ENCODE assay signal across 21 mouse cellular contexts in the genomic region with DNA sequence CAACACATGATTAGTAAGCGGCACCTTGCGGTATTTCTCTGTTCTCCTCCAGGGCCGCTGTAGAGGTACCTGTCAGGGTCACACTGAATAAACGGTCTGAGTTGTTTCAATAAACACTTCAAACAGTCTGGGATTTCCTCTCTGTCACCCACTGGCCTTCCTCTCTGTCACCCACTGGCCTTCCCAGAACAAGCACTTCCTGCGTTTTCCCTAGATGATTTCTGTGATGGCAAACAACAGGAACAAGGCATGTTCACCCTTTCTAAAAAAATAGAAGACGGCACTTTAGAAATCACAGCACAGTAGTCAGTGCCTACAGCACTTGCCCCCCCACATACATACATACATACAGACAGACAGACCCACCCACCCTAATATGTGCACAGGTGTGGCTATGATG. TPM values are rescaled to one million over a fixed set of nuclear protein-coding genes. Genes with fewer than 3 reads are reported as not detected.
A peak's percentile ranks its signal among the peaks of the same experiment; 100 is the strongest.
DNase-seq lines count a peak whose midpoint lies in the region.
"Had no signal": no experiment of that assay in that cellular context is flagged by ENCODE, and none has a peak within 500 bp of the region (broad histone marks: within the 10 kb centered on the region; RNA-seq: fewer than 3 reads in every experiment).

No protein-coding gene starts in this region.

- DNase-seq in heart, adult 11 months = peak; percentile 90
- no peak for DNase-seq in heart, postnatal 36 days
- DNase-seq in heart, adult 8-10 months (ENCODE audit: low spot score) = peak; percentile 26
- DNase-seq in heart, embryonic 10.5 days (ENCODE audit: low spot score) = no peak
- peak; percentile 30 for DNase-seq in kidney, adult 9 months
- no peak for DNase-seq in kidney, adult 18-20 months
- DNase-seq: adrenal gland, adult 2 months; adrenal gland, postnatal 10 days; adrenal gland, postnatal 25 days; cerebellum, adult 11 months; cerebellum, adult 18-20 months; cerebellum, adult 8-10 months; cerebellum, adult 9-11 months; cerebellum, postnatal 14 days; cerebellum, postnatal 36 days; embryo, embryonic 11 days had no signal

- WGBS in heart, embryonic 10.5 days = 88% methylated on average over 6 of the region's 6 CpGs

- H3K9me3 ChIP-seq in heart, embryonic 10.5 days = no peaks in the 10 kb centered on the region
- H3K9me3 ChIP-seq: embryonic facial prominence, embryonic 13.5 days; embryonic facial prominence, embryonic 15.5 days; forebrain, embryonic 12.5 days had no signal

- H3K36me3 ChIP-seq in heart, embryonic 10.5 days = peaks cover 20% of the 10 kb centered on the region

- intact Hi-C loops in heart, postnatal 36 days (cut with DNase I) = no loop called here

- no peaks in the 10 kb centered on the region for H3K27me3 ChIP-seq in heart, embryonic 10.5 days (ENCODE audit: insufficient read depth, poor library complexity, severe bottlenecking)
- H3K27me3 ChIP-seq: embryonic facial prominence, embryonic 13.5 days; embryonic facial prominence, embryonic 15.5 days; forebrain, embryonic 12.5 days had no signal

- no peak overlapping the region for H3K27ac ChIP-seq in heart, embryonic 10.5 days
- H3K27ac ChIP-seq: embryonic facial prominence, embryonic 13.5 days; embryonic facial prominence, embryonic 15.5 days; forebrain, embryonic 10.5 days; forebrain, embryonic 12.5 days had no signal

- no peak overlapping the region for H3K4me3 ChIP-seq in heart, embryonic 10.5 days
- H3K4me3 ChIP-seq: embryonic facial prominence, embryonic 13.5 days; embryonic facial prominence, embryonic 15.5 days; erythroblast, embryonic 14.5 days; forebrain, embryonic 10.5 days; forebrain, embryonic 12.5 days had no signal

- H3K4me1 ChIP-seq in heart, embryonic 10.5 days = no peaks in the 10 kb centered on the region
- H3K4me1 ChIP-seq: embryonic facial prominence, embryonic 13.5 days; embryonic facial prominence, embryonic 15.5 days; forebrain, embryonic 10.5 days; forebrain, embryonic 12.5 days had no signal

RNA-seq across cellular contexts. Expression of gene Cmc2, which starts 25.7 kb away (rescaled TPM):
- total RNA-seq in heart, postnatal 36 days (2021) = 10 to 100 TPM; 63.5 to 72.1 TPM
- total RNA-seq in heart, adult 8-10 months (2022) = 10 to 100 TPM; 65.4 to 79.4 (median 70.2) TPM
- 82.0 and 104 TPM in 2 replicates for polyA plus RNA-seq in heart, embryonic 10.5 days (2016; fragmentation: Nextera tagmentation; extraction: Ambion mirVana)

RNA-seq across cellular contexts. Expression of gene Cenpn, which starts 26.0 kb away (rescaled TPM):
- total RNA-seq in heart, postnatal 36 days (2021) = under 1 TPM; 0.95 to 1.00 TPM
- under 1 TPM; 0.56 to 0.75 (median 0.63) TPM for total RNA-seq in heart, adult 8-10 months (2022)
- polyA plus RNA-seq in heart, embryonic 10.5 days (2016; fragmentation: Nextera tagmentation; extraction: Ambion mirVana) = 36.9 and 45.5 TPM in 2 replicates

RNA-seq across cellular contexts. Expression of gene Atmin, which starts 47.7 kb away (rescaled TPM):
- total RNA-seq in heart, postnatal 36 days (2021) = 10 to 100 TPM; 14.6 to 17.4 TPM
- total RNA-seq in heart, adult 8-10 months (2022) = 10 to 100 TPM; 15.9 to 18.0 (median 17.4) TPM
- 8.6 and 11.2 TPM in 2 replicates for polyA plus RNA-seq in heart, embryonic 10.5 days (2016; fragmentation: Nextera tagmentation; extraction: Ambion mirVana)

Comparison
In these comparisons a context has a peak if more than half of its experiments do, and no peak if none do; other contexts are left out.
1. DNase-seq: peak in heart, adult 11 months (single experiment), heart, adult 8-10 months (single experiment) and kidney, adult 9 months (single experiment); none in heart, postnatal 36 days (0 of 2), heart, embryonic 10.5 days (single experiment) and kidney, adult 18-20 months (single experiment).